Mouse (Mus musculus): ENCODE results near the gene B4galt3. TPM values are rescaled to one million over a fixed set of nuclear protein-coding genes. Genes with fewer than 3 reads are reported as not detected.

Gene B4galt3
- total RNA-seq, 2 experiments from 2014 or later, result 19.5 to 25.7 TPM

- no peak for DNase-seq
- intact Hi-C loops (cut with DNase I), result no loop called here
These were observed 9.8 kb upstream of the B4galt3 start for GRCm38 (mm10) chr1:171260316-171260715.

DNA sequence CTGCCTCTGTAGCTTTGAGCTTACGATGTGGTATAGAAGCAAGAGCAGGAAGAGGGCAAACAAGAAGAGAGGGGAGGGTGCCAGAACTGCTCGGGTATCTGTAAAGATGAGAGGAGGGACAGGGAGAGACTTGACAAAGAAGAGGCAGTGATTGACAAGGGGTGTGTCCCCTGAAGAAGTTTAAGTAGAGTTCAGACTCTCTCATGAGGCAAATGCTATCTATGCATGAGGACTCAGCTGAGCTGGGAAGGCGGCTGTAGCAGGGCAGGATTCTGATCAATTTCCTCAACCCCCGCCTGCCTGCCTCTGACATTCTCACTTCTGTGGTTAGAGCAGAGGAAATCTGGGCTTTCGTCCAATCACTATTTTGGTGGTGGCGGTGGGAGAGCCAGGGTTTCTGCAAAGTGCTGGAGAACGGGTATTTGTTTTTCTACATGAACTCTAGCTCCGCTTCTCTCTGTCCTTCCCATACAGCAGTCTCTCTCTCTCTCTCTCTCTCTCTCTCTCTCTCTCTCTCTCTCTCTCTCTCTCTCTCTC, 7.5 kb upstream of the B4galt3 start:
- intact Hi-C loops (cut with DNase I), result no loop called here
- DNase-seq, result peak; percentile 68 to 82

- intact Hi-C loops (cut with DNase I), result no loop called here
- DNase-seq, result peak in 1 of 2 experiments; percentile 60
These were observed 6.9 kb upstream of the B4galt3 start for GRCm38 (mm10) chr1:171263185-171263611.

- no peak for DNase-seq
- intact Hi-C loops (cut with DNase I), result no loop called here
These were observed 6.3 kb upstream of the B4galt3 start for GRCm38 (mm10) chr1:171263666-171264461.

DNA sequence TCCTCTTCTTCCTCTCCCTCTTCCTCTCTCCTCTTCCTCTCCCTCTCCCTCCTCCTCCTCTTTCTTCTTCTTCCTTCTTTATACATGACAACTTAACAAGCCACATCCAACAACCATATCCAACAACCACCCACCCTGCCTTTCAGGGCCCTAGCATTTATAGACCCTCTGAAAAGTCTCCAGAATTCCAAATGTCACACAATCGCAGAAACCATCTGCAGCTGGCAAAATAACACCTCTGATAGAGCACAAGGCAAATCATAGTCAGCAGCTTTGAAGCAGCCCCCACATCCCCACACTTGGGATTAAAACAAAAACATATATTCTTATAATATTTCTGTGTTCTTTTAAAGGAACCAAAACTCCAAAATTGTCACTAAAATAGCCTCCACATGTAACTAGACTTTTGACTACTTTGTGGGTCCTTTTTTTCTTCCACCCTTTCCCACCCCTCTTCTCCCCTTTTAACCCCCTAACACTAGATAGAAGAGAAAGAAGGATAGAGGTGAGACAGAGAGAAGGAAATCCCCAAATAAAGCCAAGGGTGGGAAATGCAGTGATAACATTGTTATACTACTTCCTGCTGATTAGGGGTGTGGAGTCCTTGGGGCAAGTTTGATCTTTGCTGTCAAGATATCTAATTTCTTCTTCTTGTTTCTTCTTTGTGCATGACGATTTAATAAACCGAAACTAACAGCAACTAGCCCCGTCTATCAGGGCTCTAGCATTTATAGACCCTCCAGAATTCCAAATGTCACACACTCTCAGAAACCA, 4.0 kb upstream of the B4galt3 start:
- intact Hi-C loops (cut with DNase I), result no loop called here
- DNase-seq, result no peak

- no peak for DNase-seq
- intact Hi-C loops (cut with DNase I), result no loop called here
These were observed 1.8 kb upstream of the B4galt3 start for GRCm38 (mm10) chr1:171268341-171268740.

DNA sequence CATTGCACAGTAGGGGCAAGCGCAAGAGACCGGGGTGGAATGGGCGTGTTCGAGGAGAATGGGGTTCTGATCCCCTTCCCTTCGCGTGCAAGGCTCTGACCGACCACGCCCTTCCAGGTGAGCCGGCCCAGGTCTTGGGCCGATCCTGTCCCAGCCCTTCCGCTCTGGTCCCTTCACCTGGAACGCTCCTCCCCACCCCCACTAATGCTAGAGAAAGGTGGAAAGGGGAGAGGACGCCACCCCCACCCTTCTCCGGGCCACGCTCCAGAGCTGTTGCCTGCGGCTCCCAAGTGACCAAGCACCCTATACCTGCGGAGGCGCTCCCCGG, 409 bp downstream of the B4galt3 start:
- intact Hi-C loops (cut with DNase I), result no loop called here
- no peak for DNase-seq

DNA sequence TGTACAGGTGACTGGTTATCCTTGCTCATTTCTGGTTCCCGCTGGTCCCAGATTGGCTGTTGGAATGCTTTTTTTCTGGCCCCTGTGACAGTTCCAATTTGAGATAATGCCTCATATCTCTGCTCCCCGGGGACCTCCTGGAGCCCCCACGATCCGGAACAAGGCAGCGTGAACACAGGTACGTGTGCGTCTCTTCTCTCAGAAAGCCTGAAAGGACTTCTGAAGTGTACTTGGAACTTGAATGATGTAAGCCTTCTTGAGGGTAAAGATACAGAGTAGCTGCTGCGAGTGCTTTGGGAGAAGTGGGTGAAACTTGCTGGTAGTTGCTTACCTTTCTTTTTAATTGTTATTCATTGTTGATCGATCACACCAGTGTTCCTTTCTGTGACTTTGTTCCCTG, 1.1 kb downstream of the B4galt3 start:
- intact Hi-C loops (cut with DNase I), result no loop called here
- no peak for DNase-seq

DNA sequence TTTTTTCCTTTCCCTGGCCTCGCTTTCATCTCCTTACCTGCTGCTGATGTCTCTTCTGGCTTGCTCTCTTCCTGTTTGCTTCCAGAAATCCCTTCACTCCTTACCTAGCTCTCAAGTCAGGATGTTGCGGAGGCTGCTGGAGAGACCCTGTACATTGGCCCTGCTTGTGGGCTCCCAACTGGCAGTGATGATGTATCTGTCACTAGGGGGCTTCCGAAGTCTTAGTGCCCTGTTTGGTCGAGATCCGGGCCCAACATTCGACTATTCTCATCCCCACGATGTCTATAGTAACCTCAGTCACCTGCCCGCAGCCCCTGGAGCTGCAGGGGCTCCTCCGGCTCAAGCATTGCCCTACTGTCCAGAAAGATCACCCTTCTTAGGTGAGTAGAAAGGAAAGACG, 1.5 kb downstream of the B4galt3 start:
- no peak for DNase-seq
- intact Hi-C loops (cut with DNase I), result no loop called here

DNA sequence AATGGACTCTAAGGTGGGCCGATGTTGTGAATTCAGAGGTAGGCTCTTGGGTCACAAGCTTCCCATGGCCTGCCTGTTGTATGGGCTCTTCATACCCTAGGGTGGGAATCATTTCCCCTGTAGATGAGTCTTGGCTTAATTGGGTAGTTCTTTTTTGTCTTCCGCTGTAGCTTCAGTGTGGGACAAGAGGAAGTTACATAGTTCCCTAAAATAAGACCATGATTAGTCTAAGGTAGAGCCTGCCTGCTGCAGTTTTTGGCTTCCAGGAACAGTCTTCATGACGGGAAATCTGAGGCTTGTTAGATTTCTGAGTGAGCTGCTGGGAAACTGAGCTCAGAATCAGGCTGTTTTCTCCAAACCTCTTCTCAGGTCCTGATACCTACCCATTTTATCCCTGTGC, 2.0 kb downstream of the B4galt3 start:
- DNase-seq, result no peak
- intact Hi-C loops (cut with DNase I), result no loop called here

DNA sequence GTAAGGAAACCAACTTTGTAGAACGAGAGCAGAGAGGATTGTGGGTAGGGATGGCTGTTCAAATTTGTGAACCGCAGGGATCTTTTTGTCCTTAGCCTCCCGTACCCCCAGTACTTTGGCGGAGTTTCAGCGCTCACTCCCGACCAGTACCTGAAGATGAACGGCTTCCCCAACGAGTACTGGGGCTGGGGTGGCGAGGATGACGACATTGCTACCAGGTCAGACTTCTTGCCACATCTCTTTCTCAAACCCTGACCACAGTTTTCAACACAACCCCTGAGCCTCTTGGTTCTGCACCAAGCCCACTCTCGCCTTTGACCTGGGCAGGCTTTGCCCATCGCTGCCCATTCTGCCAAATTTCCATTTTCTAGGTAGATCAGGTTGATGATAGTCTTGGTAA, 4.0 kb downstream of the B4galt3 start:
- intact Hi-C loops (cut with DNase I), result no loop called here
- no peak for DNase-seq

GRCm38 (mm10) chr1:171275144-171275734, 5.1 kb downstream of the B4galt3 start:
- DNase-seq, result no peak
- intact Hi-C loops (cut with DNase I), result no loop called here

GRCm38 (mm10) chr1:171276110-171276748, 6.1 kb downstream of the B4galt3 start:
- DNase-seq, result no peak

GRCm38 (mm10) chr1:171277736-171278135, 7.6 kb downstream of the B4galt3 start:
- intact Hi-C loops (cut with DNase I), result no loop called here

More at GRCm38 (mm10) chr1:171276110-171276748, 6.1 kb downstream of the B4galt3 start:
- intact Hi-C loops (cut with DNase I), result no loop called here

DNA sequence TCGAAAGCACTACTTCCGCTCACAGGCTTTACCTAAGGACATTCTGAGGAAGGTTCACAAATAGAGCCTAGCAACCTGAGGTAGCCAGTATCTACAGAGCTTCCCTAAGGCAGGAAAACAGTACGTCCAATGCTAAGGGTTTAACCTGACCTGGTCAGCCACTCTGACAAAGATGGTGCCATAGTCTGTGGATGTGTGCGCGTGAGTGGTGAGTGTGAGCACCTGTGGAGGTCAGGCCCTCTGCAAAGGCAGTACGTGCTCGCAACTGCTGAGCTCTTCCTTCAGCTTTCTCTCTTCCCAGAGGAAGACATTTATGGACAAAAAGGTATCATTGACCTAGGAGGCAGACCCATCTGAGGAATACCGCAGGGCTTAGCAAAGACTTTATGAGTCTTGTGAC, 8.3 kb downstream of the B4galt3 start:
- no peak for DNase-seq
- intact Hi-C loops (cut with DNase I), result no loop called here

More at GRCm38 (mm10) chr1:171277736-171278135, 7.6 kb downstream of the B4galt3 start:
- no peak for DNase-seq

DNA sequence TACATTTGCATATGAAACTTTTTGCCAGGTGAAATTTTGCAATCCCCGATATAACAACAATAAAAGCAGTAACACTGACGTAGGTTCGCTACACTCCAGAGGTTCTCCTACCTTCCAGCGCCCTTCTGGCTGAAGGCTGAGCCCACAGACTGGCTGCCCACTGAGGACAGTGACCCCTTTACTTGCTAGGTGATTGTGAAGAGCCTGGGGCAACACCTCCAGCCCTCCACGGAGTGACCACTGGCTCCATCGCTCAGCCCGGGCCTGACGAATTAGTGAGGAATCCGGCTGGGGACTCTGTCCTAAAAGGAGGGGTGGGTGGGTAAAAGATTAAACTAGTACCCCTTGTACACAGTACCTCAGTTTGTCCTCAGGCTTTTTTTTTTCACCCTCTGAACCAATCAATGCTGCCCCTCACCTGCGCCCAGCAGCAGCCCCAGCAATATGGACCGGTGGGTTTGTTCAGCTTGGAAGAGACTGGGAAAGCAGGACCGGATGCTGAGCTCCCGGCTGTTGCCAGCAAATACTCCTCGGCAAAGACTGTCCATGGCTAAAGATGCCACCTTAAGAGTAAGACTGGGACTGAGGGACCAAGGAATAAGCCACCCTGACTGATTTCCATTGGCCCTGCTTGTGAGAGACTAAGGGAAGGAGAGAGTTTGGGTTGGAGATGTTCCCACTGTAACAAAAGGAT, 9.0 kb downstream of the B4galt3 start:
- DNase-seq, result peak in 1 of 2 experiments; percentile 1
- intact Hi-C loops (cut with DNase I), result no loop called here

DNA sequence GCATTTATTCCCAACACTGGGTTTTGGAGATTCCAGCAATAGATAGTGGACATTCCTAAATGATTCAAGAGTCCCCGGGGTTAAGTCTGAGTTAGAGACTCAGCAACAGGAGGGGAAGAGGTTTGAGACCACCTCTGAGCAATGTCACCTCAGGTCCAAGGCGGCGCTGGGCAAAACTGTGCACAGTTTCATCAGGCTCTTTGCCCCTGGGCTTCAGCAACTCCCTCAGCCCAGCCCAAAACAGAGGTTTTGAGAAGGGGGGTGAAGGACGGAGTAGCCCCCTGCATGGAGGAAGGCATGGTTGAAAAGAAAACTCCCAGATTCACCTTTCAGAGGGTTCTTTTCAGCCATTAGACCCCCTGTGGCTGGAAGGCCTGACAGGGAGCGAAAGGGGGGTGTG, 9.6 kb downstream of the B4galt3 start:
- intact Hi-C loops (cut with DNase I), result loop anchor here (5.0 kb wide), 1 partner anchor 37 kb away; no protein-coding TSS in a partner anchor
- peak in 1 of 2 experiments; percentile 1 for DNase-seq

DNA sequence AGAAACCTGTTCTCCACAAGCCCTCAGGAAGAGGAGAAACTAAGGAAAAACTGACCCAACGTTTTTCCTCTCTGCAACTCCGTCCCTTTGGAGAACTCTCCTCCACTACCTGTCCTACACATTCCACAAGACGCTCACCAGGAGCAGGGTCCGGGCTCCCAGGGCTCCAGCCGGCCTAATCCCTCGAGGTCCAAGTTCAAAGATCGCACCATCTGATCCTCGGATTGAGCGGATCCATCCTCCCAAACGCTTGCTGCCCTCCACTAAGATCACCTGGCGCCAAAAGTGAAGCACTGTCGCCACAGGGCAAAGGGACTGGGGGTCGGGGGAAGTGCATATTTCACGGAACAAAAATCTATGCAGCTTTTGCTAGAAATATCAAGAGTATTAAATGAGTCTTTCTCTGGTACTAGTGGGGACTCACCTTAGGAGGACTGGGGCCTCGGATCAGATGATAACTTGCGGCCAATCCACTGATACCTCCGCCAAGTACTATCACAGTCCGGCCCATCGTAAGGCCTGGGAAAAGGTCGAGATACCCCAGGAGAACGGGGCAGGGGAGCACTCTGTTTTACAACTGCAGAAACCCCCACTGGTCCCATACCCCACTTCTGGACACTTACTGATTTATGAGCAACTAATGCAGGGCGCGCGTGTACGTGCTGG, 10.3 kb downstream of the B4galt3 start:
- peak in 1 of 2 experiments; percentile 2 for DNase-seq
- intact Hi-C loops (cut with DNase I), result loop anchor here (5.0 kb wide), 1 partner anchor 38 kb away; no protein-coding TSS in a partner anchor

- peak; percentile 84 to 88 for DNase-seq
- intact Hi-C loops (cut with DNase I), result loop anchor here (5.0 kb wide), 1 partner anchor 39 kb away; no protein-coding TSS in a partner anchor
These were observed 10.9 kb downstream of the B4galt3 start, which contains the start of gene Ppox for GRCm38 (mm10) chr1:171280916-171281527. Gene Ppox (minus strand): TSS chr1:171281186.

Measured in heart, postnatal 14 days (tissue).